Mouse (Mus musculus): ENCODE data around the gene Lemd2. TPM values are rescaled to one million over a fixed set of nuclear protein-coding genes. Genes with fewer than 3 reads are reported as not detected.

Lemd2 gene
- total and polyA plus RNA-seq, 3 experiments: 46.8 to 59.7 TPM; not detected in 1

DNA sequence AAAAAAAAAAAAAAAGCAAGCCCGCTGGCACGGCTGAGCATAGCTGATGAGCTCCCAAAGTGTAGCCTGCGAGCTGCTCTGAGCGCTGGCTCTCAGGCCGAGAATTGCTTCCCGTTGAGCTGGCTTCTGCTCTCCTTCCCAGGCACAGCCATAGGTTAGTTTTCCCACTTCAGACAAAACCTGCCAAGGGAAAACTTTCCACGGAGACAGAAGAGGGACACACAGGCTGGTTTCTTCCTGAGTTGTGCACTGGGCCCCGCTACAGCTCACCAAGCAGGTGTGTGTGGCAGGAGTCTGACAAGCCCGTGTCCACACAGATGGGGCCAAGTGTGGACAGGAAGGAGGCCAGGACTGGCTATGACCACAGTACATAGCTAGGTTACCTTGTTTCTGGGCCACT is 15.4 kb downstream of the Lemd2 start:
- DNase-seq (ENCODE audit: low read depth, low spot score): no peak
- Histone ChIP-seq H3K9me3 (replicated peaks; ENCODE audit: insufficient read depth, low read length) (no peaks in the 10 kb centered on the region), H3K4me1 (ENCODE audit: control insufficient read depth in 1 of 2, insufficient read depth in 2 of 2, low read length in 2 of 2) (no peaks in the 10 kb centered on the region), H3K79me2 (ENCODE audit: control insufficient read depth, insufficient read depth, low read length, poor library complexity) (no peaks in the 10 kb centered on the region), H3K27ac (ENCODE audit: control insufficient read depth, low read depth, low read length) (no peak overlapping the region), H3K9ac (ENCODE audit: control insufficient read depth, low read depth, low read length, poor library complexity, severe bottlenecking) (no peak overlapping the region), H3K27me3 (ENCODE audit: control insufficient read depth in 1 of 2, insufficient read depth in 2 of 2, low read length in 2 of 2) (no peaks in the 10 kb centered on the region), H3K36me3 (ENCODE audit: control insufficient read depth in 1 of 2, insufficient read depth in 2 of 2, low read length in 2 of 2) (no peaks in the 10 kb centered on the region; a peak in 1 of 4 replicates), H3K4me3 (ENCODE audit: control insufficient read depth in 1 of 2, insufficient read depth in 1 of 2, low read depth in 2 of 2, low read length in 2 of 2) (no peak overlapping the region)
- no peak for TF ChIP-seq POLR2A (IDR thresholded peaks at IDR 0.05; ENCODE audit: control insufficient read depth in 1 of 2, insufficient read depth in 1 of 2, low read depth in 1 of 2, low read length in 2 of 2, poor library complexity in 1 of 2)
- no peak for TF ChIP-seq MAFK (IDR thresholded peaks at IDR 0.05; ENCODE audit: borderline replicate concordance, low read depth, low read length)
- no peak for TF ChIP-seq ETS1 (IDR thresholded peaks at IDR 0.05; ENCODE audit: low read depth, low read length)
- no peak for TF ChIP-seq KAT2A (conservative IDR thresholded peaks at IDR 0.05; ENCODE audit: low read depth, low read length)
- TF ChIP-seq POLR2AphosphoS2 (IDR thresholded peaks at IDR 0.05; ENCODE audit: low read length): no peak
- no peak for TF ChIP-seq ELF1 (IDR thresholded peaks at IDR 0.05; ENCODE audit: low read depth, low read length)
- TF ChIP-seq MYB (IDR thresholded peaks at IDR 0.05; ENCODE audit: low read depth, low read length): no peak
- TF ChIP-seq ZNF384 (IDR thresholded peaks at IDR 0.05; ENCODE audit: low read depth, low read length): no peak

- no peak for DNase-seq (ENCODE audit: low read depth, low spot score)
- Histone ChIP-seq H3K27me3 (ENCODE audit: control insufficient read depth in 1 of 2, insufficient read depth in 2 of 2, low read length in 2 of 2) (no peaks in the 10 kb centered on the region), H3K9ac (ENCODE audit: control insufficient read depth, low read depth, low read length, poor library complexity, severe bottlenecking) (no peak overlapping the region), H3K36me3 (ENCODE audit: control insufficient read depth in 1 of 2, insufficient read depth in 2 of 2, low read length in 2 of 2) (no peaks in the 10 kb centered on the region; a peak in 1 of 4 replicates), H3K79me2 (ENCODE audit: control insufficient read depth, insufficient read depth, low read length, poor library complexity) (no peaks in the 10 kb centered on the region), H3K27ac (ENCODE audit: control insufficient read depth, low read depth, low read length) (no peak overlapping the region), H3K4me1 (ENCODE audit: control insufficient read depth in 1 of 2, insufficient read depth in 2 of 2, low read length in 2 of 2) (no peaks in the 10 kb centered on the region), H3K4me3 (ENCODE audit: control insufficient read depth in 1 of 2, insufficient read depth in 1 of 2, low read depth in 2 of 2, low read length in 2 of 2) (no peak overlapping the region), H3K9me3 (replicated peaks; ENCODE audit: insufficient read depth, low read length) (no peaks in the 10 kb centered on the region)
- TF ChIP-seq MYC (IDR thresholded peaks at IDR 0.05; ENCODE audit: low read depth, low read length) (no peak), SIN3A (IDR thresholded peaks at IDR 0.05; ENCODE audit: low read length) (no peak), MEF2A (IDR thresholded peaks at IDR 0.05; ENCODE audit: extremely low read depth, insufficient replicate concordance, low read depth, low read length, poor library complexity, severe bottlenecking) (no peak), POLR2AphosphoS5 (IDR thresholded peaks at IDR 0.05; ENCODE audit: borderline replicate concordance, low read depth, low read length) (no peak), POLR2A (IDR thresholded peaks at IDR 0.05; ENCODE audit: control insufficient read depth in 1 of 2, insufficient read depth in 1 of 2, low read depth in 1 of 2, low read length in 2 of 2, poor library complexity in 1 of 2) (no peak), USF2 (IDR thresholded peaks at IDR 0.05; ENCODE audit: borderline replicate concordance in 1 of 2, insufficient read depth in 1 of 2, low read depth in 1 of 2, low read length in 2 of 2) (no peak), USF1 (IDR thresholded peaks at IDR 0.05; ENCODE audit: low read depth, low read length) (no peak), RCOR1 (IDR thresholded peaks at IDR 0.05; ENCODE audit: low read depth, low read length) (no peak), ZNF384 (IDR thresholded peaks at IDR 0.05; ENCODE audit: low read depth, low read length) (no peak), NRF1 (IDR thresholded peaks at IDR 0.05; ENCODE audit: insufficient read depth, low read depth, low read length, poor library complexity, severe bottlenecking) (no peak), SMC3 (IDR thresholded peaks at IDR 0.05; ENCODE audit: low read depth, low read length) (no peak), CHD2 (IDR thresholded peaks at IDR 0.05; ENCODE audit: low read length) (no peak), ELF1 (IDR thresholded peaks at IDR 0.05; ENCODE audit: low read depth, low read length) (no peak), JUND (IDR thresholded peaks at IDR 0.05; ENCODE audit: low read depth, low read length) (no peak), CHD1 (IDR thresholded peaks at IDR 0.05; ENCODE audit: low read depth, low read length) (no peak), TAL1 (IDR thresholded peaks at IDR 0.05; ENCODE audit: low read length) (no peak), RAD21 (IDR thresholded peaks at IDR 0.05; ENCODE audit: low read depth, low read length) (no peak), EP300 (IDR thresholded peaks at IDR 0.05; ENCODE audit: low read depth in 1 of 2, low read length in 2 of 2) (no peak)
Observed at GRCm38 (mm10) chr17:27187059-27187458, 17.2 kb downstream of the Lemd2 start.
